Mouse (Mus musculus): ENCODE data around the gene Ubqln1. TPM values are rescaled to one million over a fixed set of nuclear protein-coding genes. Genes with fewer than 3 reads are reported as not detected.

The Ubqln1 gene
- total RNA-seq (2022): 100 to 1,000 TPM; 146 to 154 (median 149) TPM

GRCm38 (mm10) chr13:58215592-58216341 is at the start of gene Ubqln1:
Gene Ubqln1 (minus strand): TSS chr13:58215653.
- DNase-seq (ENCODE audit: low spot score in 2 of 2): peak; percentile 84 to 92

DNA sequence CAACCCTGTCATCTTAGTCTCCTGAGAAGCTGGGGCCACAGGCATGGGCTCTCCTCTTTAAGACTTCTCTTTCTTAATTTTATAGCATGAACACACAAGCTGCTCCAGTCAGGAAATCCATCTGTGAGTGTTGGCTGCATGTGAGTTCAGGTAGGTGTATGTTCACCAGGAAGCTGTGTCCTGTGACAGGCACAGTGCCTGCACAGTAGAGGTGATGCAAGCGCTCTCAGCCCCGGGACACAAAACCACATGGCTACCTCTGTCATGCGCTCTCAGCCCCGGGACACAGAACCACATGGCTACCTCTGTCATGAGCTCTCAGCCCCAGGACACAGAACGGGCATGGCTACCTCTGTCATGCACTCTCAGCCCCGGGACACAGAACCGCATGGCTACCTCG is 48.1 kb upstream of the Ubqln1 start:
- DNase-seq (ENCODE audit: low spot score in 2 of 2): no peak

- no peak for DNase-seq (ENCODE audit: low spot score in 2 of 2)
Measured at GRCm38 (mm10) chr13:58261674-58262073, 46.2 kb upstream of the Ubqln1 start.

GRCm38 (mm10) chr13:58253268-58253667 is 37.8 kb upstream of the Ubqln1 start:
- DNase-seq (ENCODE audit: low spot score in 2 of 2): no peak

DNA sequence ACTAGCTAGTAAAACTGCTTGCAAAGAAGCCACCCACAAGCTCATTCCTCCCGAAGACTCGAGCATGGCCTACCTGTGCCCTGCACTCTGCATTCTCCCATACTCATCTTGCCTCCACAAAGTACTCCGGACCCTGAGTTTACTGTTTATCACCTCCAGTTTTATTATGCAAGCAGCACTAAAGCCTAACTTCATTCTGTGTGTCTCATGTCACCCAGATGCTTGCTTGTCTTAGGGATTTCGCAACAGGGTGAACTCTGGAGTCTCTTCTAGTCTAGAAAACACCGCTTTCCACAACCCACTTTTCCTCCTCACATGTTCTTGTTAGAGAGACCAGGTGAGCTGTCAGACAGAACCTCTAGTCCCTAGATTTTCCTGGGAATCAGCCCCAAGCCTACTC is 33.5 kb upstream of the Ubqln1 start:
- no peak for DNase-seq (ENCODE audit: low spot score in 2 of 2)

- DNase-seq (ENCODE audit: low spot score in 2 of 2): no peak
Measured at GRCm38 (mm10) chr13:58236536-58236935, 21.1 kb upstream of the Ubqln1 start.

DNA sequence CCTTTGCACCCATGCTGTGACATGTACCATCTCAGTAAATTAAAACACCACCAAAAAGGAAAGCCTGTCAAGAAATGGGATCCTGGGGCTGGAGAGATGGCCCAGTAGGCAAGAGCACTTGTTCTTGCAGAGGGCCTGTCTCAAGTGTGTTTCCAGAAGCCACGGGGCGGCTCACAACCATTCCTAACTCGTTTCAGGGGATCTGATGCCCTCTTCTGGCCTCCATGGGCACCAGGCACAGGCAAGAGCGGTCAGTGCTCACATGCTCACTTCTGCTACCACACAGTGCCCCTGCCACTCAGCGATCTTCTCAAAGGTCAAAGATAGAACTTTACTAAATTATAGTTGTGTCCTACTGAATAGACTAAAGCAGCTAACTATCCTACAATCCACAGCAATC is 17.2 kb upstream of the Ubqln1 start:
- no peak for DNase-seq (ENCODE audit: low spot score in 2 of 2)

GRCm38 (mm10) chr13:58232070-58232469 is 16.6 kb upstream of the Ubqln1 start:
- no peak for DNase-seq (ENCODE audit: low spot score in 2 of 2)

- no peak for DNase-seq (ENCODE audit: low spot score in 2 of 2)
Measured at GRCm38 (mm10) chr13:58228624-58229023, 13.2 kb upstream of the Ubqln1 start.

GRCm38 (mm10) chr13:58225694-58226093 is 10.2 kb upstream of the Ubqln1 start:
- no peak for DNase-seq (ENCODE audit: low spot score in 2 of 2)

DNA sequence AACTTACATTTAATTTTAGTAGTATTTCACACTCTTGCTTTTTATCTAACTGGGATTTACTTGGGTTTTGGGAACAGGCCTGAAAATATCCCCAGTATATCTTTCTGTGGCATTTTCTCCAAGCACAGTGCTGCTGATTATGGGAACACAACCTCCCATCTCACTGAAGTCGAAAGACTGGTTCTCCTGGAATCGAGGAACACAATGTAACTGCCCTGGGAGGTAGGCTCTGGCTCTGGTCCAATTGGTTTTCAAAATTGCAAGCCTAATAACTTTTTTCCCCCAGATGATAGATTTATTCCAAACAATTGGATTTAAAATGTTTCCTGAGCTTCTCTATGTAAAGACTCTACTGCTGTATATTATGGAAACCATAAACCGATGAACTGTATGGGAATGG is 4.8 kb upstream of the Ubqln1 start:
- no peak for DNase-seq (ENCODE audit: low spot score in 2 of 2)

DNA sequence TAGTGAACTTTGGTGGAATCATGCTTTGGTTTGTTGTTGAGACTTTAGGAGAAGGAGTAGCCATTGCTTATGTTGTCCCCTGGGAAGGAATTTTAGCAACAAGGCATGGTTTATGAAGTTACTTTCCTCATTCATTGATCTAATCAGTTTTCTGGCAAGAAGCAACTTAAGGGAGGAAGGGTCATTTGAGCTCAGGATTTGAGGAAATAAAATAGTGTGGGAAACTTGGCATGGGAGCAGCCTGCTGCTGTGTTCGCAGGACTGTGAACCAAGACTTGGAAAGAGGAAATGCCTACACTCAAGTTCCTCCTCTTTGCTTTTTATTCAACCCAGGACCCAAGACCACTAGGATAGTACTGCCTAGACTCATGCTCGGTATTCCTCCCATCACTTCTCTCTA is 2.1 kb upstream of the Ubqln1 start:
- no peak for DNase-seq (ENCODE audit: low spot score in 2 of 2)

DNA sequence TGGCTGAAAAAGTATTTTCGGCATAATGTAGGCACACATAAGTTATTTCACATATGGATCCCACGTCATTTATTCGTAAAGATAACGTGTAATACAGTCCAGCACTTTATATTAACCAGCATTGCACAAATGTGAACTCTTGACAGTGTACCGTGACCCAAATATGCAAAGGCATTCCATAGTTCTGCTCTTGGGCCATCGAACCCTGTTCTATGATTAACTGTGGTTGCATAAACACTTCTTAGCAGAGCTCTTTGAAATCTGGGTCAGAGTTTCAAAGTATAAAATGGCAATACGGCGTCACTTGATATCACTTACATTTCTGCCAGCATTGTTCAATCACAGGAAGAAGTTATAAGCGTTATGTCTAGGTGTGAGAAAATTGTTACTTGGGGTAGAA is 942 bp upstream of the Ubqln1 start:
- no peak for DNase-seq (ENCODE audit: low spot score in 2 of 2)

DNA sequence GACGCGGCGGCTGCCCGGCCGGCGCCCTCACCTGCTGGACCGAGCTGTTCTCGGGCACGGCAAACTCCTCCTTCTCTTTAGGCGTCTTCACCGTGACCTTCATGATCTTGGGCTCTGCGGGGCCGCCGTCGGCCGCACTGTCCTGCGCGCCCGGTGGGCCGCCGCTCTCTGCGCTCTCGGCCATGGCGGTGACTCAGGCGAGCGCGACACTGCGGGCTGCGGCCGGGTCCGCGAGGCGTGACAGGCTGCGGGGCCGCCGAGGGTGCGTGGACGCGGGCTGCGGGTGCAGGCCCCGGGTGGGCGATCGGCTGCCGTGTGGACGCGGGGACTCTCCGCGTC is 231 bp downstream of the Ubqln1 start:
- no peak for DNase-seq (ENCODE audit: low spot score in 2 of 2)

DNA sequence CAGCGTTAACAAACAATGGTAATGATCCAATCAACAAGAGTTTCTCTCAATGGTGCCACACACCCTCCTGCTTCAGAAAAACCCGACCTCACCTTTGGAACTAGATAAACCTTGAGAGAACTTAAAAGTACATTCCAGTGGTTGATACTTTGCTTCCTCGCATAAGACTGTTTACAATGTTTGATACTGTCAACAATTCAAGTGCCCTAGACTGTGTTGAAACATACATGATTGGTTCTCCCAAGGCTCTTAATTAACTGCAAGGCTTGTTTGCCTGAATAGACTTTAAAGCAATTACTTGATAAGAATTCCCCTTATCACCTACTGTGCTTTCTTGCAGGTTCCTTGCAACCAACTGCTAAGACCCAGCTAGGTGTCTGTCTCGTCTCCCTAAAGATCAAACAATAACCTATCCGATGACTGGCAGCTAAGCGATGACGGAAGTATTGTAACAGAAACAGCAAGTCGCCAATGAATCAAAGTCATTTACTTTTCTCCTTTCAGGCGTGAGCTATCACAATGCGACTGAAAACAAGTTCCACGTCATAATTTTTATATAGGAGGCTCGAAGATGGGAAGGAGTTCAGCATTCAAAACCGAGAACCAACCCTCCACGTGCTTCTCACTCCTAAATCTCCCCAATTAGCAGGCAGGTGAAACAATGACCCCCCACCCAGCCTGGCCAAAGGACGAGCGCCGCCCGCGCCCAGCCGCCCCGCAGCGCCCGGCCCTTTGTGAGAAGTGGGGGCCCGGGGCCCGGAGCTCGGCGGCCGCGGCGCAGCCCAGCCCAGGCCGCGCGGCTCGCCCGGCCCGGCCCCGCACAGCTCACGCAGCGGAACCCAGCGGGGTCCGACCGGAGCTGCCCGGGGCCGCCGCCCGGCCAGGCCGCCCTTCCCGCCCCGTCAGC is 854 bp downstream of the Ubqln1 start:
- DNase-seq (ENCODE audit: low spot score in 2 of 2): no peak

DNA sequence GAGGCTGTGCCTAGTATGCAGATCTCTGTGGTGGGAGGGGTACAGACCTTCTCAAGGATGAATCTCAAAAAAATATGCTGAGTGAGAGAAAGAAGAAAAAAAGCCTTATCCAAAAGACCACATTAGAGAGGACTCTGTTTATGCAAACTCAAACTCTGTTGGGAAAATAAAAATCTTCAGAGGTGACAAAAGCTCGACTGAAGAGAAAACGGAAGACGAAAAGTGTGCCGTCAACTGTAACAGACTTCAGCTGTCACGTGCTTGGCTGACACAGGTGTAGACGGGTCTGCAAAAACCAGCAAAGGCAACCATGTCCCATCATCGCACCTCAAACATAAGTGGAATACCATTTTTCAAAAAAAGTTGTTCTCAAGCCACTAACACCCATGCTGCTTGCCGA is 1.7 kb downstream of the Ubqln1 start:
- no peak for DNase-seq (ENCODE audit: low spot score in 2 of 2)

- DNase-seq (ENCODE audit: low spot score in 2 of 2): no peak
Measured at GRCm38 (mm10) chr13:58212530-58212929, 2.9 kb downstream of the Ubqln1 start.

GRCm38 (mm10) chr13:58210441-58210840 is 5.0 kb downstream of the Ubqln1 start:
- DNase-seq (ENCODE audit: low spot score in 2 of 2): no peak

GRCm38 (mm10) chr13:58206084-58206483 is 9.4 kb downstream of the Ubqln1 start:
- DNase-seq (ENCODE audit: low spot score in 2 of 2): no peak

DNA sequence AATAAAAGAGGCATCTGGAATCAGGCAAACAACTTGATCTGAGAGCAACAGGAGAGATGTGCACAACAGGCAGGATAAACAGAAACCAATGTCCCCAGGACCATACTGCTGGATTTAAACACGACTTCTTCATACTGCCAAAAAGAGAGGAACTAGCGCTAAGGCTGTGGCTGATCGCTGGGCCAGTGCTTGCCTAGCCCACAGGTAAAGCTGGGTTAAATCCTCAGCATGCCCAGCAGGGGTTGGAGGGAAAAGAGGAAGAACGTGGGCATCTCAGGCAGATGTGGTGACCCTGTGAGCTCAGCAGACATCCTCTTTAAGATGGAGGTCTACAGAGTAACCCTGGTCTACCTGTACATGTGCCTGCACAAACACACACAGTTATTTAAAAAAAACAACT is 10.5 kb downstream of the Ubqln1 start:
- DNase-seq (ENCODE audit: low spot score in 2 of 2): no peak

DNA sequence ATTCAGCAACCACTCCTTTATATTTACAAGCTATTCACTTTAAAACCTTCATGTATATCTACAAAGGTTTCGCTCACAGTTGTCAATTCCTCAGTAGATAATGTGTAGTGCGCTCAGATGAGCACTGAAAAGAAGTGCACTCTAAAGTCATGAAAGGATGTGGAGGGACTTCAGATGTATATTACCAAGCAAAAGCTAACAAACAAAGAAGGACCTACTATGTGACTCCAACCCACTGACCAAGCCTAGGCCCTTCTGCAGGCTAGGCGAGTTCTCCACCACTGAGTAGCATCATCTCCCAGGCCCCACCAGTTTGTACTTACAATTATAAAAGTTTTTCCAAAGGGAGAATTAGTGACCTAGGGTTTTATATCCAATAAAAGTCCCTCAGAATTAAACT is 11.3 kb downstream of the Ubqln1 start:
- DNase-seq (ENCODE audit: low spot score in 2 of 2): no peak

DNA sequence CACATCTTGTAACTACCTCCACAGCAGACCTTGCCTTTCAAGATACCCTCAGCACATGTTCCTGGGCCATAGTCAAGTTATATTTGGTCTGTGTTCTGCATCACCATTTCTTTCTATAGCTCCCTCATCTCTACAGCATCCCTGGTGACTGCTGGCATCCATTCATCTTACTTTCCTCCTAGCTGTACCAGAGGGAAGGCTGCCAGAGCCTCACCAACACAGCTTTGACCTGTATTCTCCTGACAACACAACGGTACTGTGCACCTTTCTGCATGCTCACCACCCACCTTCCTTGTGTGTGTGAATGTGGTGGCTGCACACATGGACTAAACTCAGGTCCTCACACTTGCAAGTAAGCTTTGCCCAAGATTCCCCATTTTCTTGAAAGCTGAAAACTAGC is 12.6 kb downstream of the Ubqln1 start:
- DNase-seq (ENCODE audit: low spot score in 2 of 2): no peak

GRCm38 (mm10) chr13:58201908-58202307 is 13.5 kb downstream of the Ubqln1 start:
- no peak for DNase-seq (ENCODE audit: low spot score in 2 of 2)
